Mouse (Mus musculus): ENCODE measurements around the gene Parn. TPM values are rescaled to one million over a fixed set of nuclear protein-coding genes. Genes with fewer than 3 reads are reported as not detected.

The Parn gene
- polyA plus RNA-seq (2012; rRNA removed) (23.2 and 23.5 TPM in 2 replicates), polyA plus RNA-seq (2014; fragmentation: Nextera tagmentation; extraction: Ambion mirVana) (39.7 and 41.1 TPM in 2 replicates)

DNA sequence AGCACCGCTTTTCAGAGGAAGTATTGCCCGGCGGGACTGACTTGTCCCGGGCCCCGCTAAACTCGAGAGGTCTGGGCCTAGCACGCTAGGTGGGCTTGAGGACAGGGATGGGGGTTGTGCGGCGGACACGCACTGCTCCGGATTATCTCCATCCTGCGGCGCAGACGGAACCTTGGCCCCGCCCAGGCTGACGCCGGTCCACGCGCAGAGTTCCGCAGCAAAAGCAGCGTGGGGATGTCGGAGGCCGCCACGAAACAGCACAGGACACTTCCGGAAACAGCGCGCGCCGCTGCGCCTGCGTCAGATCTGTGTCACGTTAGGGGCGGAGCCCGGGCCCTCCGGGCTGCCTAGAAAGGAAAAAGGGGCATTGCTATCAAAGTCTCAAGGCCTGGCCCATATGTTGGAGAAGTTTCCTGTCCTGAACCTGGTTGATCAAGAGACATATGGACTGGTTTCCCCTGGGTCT lies at the start of gene Parn:
Gene Parn, minus strand, starts transcription at position 293 of the 466 bp plus-strand sequence.
- H3K27me3 ChIP-seq (ENCODE audit: control insufficient read depth, insufficient read depth, low read length) = no peaks in the 10 kb centered on the region
- H3K4me1 ChIP-seq (ENCODE audit: control insufficient read depth, insufficient read depth, low read length) = peaks cover 11% of the 10 kb centered on the region
- peak; percentile 64; the same call in 1 of the 2 replicates for TF ChIP-seq POLR2A (IDR thresholded peaks at IDR 0.05; ENCODE audit: borderline replicate concordance, extremely low read depth, insufficient read depth, insufficient read length)
- ATAC-seq (ENCODE audit: low FRiP score, low read depth) (peak; percentile 87), DNase-seq (ENCODE audit: low spot score) (peak; percentile 92)
- peaks cover 23% of the 10 kb centered on the region for H3K36me3 ChIP-seq (ENCODE audit: control insufficient read depth, insufficient read depth, low read length)
- H3K27ac ChIP-seq (replicated peaks; ENCODE audit: low read depth, low read length) = peak within 1 kb of the TSS; percentile 78
- H3K9me3 ChIP-seq (ENCODE audit: control insufficient read depth, low read length) = no peaks in the 10 kb centered on the region
- 0% methylated on average over 35 of the region's 35 CpGs for WGBS
- H3K4me3 ChIP-seq (replicated peaks; ENCODE audit: low read length) = peak within 1 kb of the TSS; percentile 69
- peak within 1 kb of the TSS; percentile 81 for H3K9ac ChIP-seq (ENCODE audit: low read depth, low read length, severe bottlenecking)
- peak within 1 kb of the TSS; percentile 79 for H3K4me2 ChIP-seq (replicated peaks; ENCODE audit: low read depth, low read length, severe bottlenecking)

DNA sequence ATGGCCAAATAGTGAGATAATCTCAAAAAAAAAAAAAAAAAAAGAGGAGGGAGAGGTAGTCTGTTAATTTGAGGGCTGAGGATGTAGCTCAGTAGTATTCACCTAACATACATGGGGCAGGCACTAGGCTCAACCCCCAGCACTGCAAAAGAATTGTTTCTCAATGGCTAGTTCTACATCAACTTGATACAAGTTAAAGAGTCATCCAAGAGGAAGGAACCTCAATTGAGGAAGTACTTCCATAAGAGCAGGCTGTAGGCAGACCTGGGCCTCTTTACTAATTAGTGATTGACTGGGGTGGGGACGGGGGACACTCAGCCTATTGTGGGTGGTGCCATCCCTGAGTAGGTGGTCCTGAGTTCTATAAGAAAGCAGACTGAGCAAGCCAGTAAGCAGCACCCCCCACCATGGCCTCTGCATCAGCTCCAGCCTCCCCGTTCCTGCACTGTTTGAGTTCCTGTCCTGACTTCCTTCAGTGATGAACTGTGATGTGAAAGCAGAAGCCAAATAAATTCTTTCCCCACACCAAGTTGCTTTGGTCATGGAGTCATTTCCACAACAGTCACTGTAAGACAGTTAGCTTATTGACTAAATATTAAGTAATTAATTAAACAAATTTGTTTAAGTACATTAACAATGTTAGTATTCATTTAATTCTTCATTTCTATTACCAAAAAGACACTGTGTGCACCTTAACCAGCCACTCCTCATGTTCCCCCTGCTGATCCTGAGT lies 49.0 kb upstream of the Parn start:
- Histone ChIP-seq H3K27ac (replicated peaks; ENCODE audit: low read depth, low read length) (no peak overlapping the region), H3K9me3 (ENCODE audit: control insufficient read depth, low read length) (no peaks in the 10 kb centered on the region), H3K4me2 (replicated peaks; ENCODE audit: low read depth, low read length, severe bottlenecking) (no peak overlapping the region), H3K27me3 (ENCODE audit: control insufficient read depth, insufficient read depth, low read length) (no peaks in the 10 kb centered on the region), H3K36me3 (ENCODE audit: control insufficient read depth, insufficient read depth, low read length) (no peaks in the 10 kb centered on the region), H3K4me3 (replicated peaks; ENCODE audit: low read length) (no peak overlapping the region), H3K9ac (ENCODE audit: low read depth, low read length, severe bottlenecking) (no peak overlapping the region), H3K4me1 (ENCODE audit: control insufficient read depth, insufficient read depth, low read length) (no peaks in the 10 kb centered on the region)
- no peak for DNase-seq (ENCODE audit: low spot score)
- TF ChIP-seq POLR2A (IDR thresholded peaks at IDR 0.05; ENCODE audit: borderline replicate concordance, extremely low read depth, insufficient read depth, insufficient read length) = no peak
- ATAC-seq (ENCODE audit: low FRiP score, low read depth) = no peak
- WGBS = 87% methylated on average over 2 of the region's 2 CpGs

DNA sequence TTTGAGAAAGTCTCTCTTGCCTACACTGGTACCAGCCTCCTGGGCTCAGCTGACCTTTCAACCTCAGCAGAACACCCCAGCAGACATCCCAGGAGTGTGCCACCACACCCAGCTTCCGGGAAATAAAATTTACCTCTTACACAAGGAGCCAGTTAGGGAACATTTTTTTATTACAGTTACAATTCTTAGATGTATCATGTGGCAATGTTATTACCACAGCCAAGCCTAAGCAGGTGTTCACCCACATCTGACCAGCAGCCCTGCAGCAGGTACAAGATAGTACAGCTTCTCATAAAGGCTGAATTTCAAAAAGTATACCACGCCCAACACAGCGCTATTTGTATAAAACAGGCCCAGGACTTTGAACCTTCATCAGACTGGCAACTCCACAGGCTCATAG lies 46.9 kb upstream of the Parn start:
- TF ChIP-seq POLR2A (IDR thresholded peaks at IDR 0.05; ENCODE audit: borderline replicate concordance, extremely low read depth, insufficient read depth, insufficient read length) = no peak
- Histone ChIP-seq H3K9ac (ENCODE audit: low read depth, low read length, severe bottlenecking) (no peak overlapping the region), H3K4me3 (replicated peaks; ENCODE audit: low read length) (no peak overlapping the region), H3K27me3 (ENCODE audit: control insufficient read depth, insufficient read depth, low read length) (no peaks in the 10 kb centered on the region), H3K9me3 (ENCODE audit: control insufficient read depth, low read length) (no peaks in the 10 kb centered on the region), H3K4me1 (ENCODE audit: control insufficient read depth, insufficient read depth, low read length) (no peaks in the 10 kb centered on the region), H3K36me3 (ENCODE audit: control insufficient read depth, insufficient read depth, low read length) (no peaks in the 10 kb centered on the region), H3K27ac (replicated peaks; ENCODE audit: low read depth, low read length) (no peak overlapping the region), H3K4me2 (replicated peaks; ENCODE audit: low read depth, low read length, severe bottlenecking) (no peak overlapping the region)
- 74% methylated on average over 3 of the region's 3 CpGs for WGBS
- ATAC-seq (ENCODE audit: low FRiP score, low read depth) = no peak
- DNase-seq (ENCODE audit: low spot score) = no peak

DNA sequence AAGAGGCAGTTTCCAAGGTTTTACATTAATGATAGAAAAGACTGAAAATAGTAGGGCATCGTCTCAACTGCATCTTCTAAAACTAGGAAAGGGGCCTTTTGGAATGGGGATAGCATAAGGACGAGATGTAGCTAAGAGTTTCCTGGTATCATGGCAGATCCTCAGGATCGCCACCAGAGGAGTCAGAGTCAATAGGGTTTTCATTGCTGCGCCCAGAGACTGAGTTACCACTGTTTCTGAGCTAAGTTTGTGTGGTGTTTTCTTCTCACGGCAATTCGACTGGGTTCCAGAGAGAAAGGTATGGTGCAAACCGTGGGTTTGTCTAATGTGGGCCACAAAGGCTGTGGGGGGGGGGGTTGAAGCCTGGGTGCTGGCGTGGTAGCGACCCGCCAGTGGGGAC lies 36.7 kb upstream of the Parn start:
- WGBS = 94% methylated on average over 10 of the region's 10 CpGs
- H3K36me3 ChIP-seq (ENCODE audit: control insufficient read depth, insufficient read depth, low read length) = peaks cover 54% of the 10 kb centered on the region

DNA sequence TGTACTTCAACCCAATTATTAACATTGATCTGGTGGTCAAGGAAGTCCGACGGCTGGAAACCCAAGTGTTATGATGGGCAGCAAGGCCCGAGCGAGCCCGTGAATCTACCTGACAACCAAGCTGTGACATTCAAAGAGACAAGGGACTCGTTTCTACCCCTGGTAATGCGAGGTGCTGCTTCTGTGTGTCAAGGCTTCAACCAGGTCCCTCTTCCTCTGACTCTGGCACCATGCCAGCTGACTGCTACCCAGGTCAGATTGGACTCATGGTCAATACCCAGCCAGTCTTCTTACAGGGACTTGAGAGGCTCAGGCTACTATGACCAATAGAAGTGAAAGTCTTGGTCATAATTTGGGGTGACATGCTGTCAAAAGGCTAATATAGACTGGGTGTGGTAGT lies 34.2 kb upstream of the Parn start:
- DNase-seq (ENCODE audit: low spot score) = no peak
- TF ChIP-seq POLR2A (IDR thresholded peaks at IDR 0.05; ENCODE audit: borderline replicate concordance, extremely low read depth, insufficient read depth, insufficient read length) = no peak
- no peaks in the 10 kb centered on the region for H3K9me3 ChIP-seq (ENCODE audit: control insufficient read depth, low read length)
- H3K4me2 ChIP-seq (replicated peaks; ENCODE audit: low read depth, low read length, severe bottlenecking) = no peak overlapping the region
- no peaks in the 10 kb centered on the region for H3K4me1 ChIP-seq (ENCODE audit: control insufficient read depth, insufficient read depth, low read length)
- H3K36me3 ChIP-seq (ENCODE audit: control insufficient read depth, insufficient read depth, low read length) = peaks cover 78% of the 10 kb centered on the region
- ATAC-seq (ENCODE audit: low FRiP score, low read depth) = no peak
- WGBS = 92% methylated on average over 7 of the region's 7 CpGs
- no peak overlapping the region for H3K4me3 ChIP-seq (replicated peaks; ENCODE audit: low read length)
- H3K27me3 ChIP-seq (ENCODE audit: control insufficient read depth, insufficient read depth, low read length) = no peaks in the 10 kb centered on the region
- no peak overlapping the region for H3K9ac ChIP-seq (ENCODE audit: low read depth, low read length, severe bottlenecking)
- H3K27ac ChIP-seq (replicated peaks; ENCODE audit: low read depth, low read length) = no peak overlapping the region

More for the DNA sequence above, 36.7 kb upstream of the Parn start:
- no peak for TF ChIP-seq POLR2A (IDR thresholded peaks at IDR 0.05; ENCODE audit: borderline replicate concordance, extremely low read depth, insufficient read depth, insufficient read length)
- no peak for DNase-seq (ENCODE audit: low spot score)
- no peak overlapping the region for H3K9ac ChIP-seq (ENCODE audit: low read depth, low read length, severe bottlenecking)
- no peak for ATAC-seq (ENCODE audit: low FRiP score, low read depth)
- H3K4me2 ChIP-seq (replicated peaks; ENCODE audit: low read depth, low read length, severe bottlenecking) = no peak overlapping the region
- no peaks in the 10 kb centered on the region for H3K4me1 ChIP-seq (ENCODE audit: control insufficient read depth, insufficient read depth, low read length)
- H3K9me3 ChIP-seq (ENCODE audit: control insufficient read depth, low read length) = no peaks in the 10 kb centered on the region
- no peak overlapping the region for H3K27ac ChIP-seq (replicated peaks; ENCODE audit: low read depth, low read length)
- H3K27me3 ChIP-seq (ENCODE audit: control insufficient read depth, insufficient read depth, low read length) = no peaks in the 10 kb centered on the region
- H3K4me3 ChIP-seq (replicated peaks; ENCODE audit: low read length) = no peak overlapping the region

Data from limb, embryonic 14.5 days (tissue).